Mouse (Mus musculus): ENCODE results near the gene Cntd1.

The Cntd1 gene

DNA sequence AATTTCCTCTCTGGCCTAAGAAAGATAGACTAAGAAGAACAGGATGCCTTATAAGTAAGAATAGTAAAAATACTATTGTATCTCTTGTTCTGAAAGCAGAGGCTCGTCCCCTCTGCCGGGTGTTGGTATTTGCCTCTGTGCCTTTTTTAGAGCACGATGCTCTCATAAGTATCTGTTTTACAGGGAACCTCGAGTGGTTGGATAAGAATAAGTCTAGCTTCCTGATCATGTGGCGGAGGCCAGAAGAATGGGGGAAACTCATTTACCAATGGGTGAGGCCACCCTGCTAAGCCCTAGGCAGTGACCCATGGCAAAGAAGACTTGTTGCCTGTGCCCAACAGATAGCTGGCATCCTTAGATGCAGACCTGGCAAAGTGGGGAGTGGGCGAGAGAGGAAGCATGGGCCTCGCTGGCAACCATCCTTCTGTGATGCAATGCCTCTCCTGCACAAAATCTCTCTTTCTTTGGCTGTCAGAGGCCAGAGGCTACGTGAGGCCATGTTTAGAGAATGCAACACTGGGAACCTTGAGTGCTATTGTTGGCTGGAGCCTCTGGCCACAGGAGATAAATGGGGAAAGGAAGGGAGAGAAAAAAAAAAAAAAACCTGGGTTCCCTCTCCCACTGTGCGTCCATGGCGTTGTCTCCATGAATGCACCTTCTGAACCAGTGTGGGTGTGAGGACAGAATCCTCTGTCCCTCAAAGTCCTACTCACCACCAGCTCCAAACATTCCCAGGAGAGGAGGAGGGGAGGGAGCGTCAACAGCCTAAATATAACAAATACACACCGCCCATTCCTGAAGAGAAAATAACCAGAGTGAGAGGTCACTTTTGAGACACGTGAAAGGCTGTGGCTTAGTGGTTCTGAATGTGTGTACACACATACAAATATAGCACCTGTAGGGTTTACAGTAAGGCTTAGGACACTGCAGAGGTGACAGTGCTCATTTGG lies 22.7 kb upstream of the Cntd1 start:
- DNase-seq = no peak

DNA sequence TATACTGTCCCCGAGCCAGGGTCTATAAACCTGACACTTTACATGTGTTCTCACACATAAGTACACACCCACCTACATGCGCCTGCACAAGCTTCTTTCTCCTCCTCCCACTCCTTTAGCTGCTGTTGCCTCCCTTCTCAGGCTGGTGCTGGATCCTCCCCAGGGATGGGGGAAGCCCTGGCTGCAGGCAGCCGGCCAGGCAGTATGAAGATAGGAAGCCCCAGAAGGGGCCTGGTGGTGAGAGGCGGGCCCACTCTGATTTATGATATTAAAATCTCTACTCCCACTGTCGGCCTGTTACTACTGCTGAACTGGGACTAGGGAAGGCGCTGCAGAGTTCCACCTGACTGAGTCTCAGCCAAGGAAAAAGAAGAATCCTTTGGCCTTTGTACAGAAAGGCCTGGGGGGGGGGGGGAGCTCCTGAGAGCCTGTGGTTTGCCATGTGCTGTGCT lies 19.5 kb upstream of the Cntd1 start:
- no peak for DNase-seq

- DNase-seq = peak; percentile 55 to 64
Measured at GRCm38 (mm10) chr11:101259948-101260825, 18.6 kb upstream of the Cntd1 start, which contains the start of gene Wnk4. Gene Wnk4, plus strand, starts transcription at chr11:101260567.

GRCm38 (mm10) chr11:101260826-101261380 lies 17.9 kb upstream of the Cntd1 start:
- no peak for DNase-seq

- no peak for DNase-seq
Measured at GRCm38 (mm10) chr11:101262272-101262967, 16.4 kb upstream of the Cntd1 start.

GRCm38 (mm10) chr11:101263138-101263988 lies 15.4 kb upstream of the Cntd1 start:
- DNase-seq = no peak

DNA sequence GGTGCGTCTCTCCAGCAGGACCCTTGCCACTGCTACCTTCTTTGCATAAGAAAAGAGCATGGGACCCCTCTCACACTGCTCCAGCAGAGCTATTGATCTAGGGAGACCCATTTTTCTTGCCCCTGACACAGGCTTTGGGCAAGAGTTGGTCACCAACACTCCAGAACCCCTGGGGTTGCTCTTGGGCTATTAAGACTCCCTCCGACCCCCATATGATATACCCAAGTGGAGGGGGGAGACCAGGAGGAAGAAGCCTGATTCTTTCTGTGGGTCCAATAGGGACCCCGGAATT lies 14.9 kb upstream of the Cntd1 start:
- DNase-seq = no peak

- DNase-seq = no peak
Measured at GRCm38 (mm10) chr11:101264954-101265471, 13.8 kb upstream of the Cntd1 start.

DNA sequence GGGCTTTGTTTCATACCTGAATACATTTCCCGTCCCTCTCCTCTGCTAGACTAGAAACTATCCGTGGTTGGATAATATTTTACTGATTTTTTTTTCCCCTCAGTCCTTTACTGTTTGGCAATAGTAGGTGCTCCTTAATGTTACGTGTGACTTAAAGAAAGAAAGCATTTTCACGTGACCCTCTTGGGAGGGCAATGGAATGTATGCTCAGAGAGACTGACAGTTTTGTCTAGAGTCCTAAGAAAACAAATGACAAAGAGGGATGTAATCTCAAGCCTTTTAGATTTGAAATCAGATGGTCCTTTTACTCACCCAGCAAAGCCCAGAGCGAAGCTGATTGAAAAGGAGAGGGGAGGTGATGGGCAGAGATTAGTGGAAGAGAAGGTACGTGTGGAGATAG lies 12.9 kb upstream of the Cntd1 start:
- DNase-seq = no peak

DNA sequence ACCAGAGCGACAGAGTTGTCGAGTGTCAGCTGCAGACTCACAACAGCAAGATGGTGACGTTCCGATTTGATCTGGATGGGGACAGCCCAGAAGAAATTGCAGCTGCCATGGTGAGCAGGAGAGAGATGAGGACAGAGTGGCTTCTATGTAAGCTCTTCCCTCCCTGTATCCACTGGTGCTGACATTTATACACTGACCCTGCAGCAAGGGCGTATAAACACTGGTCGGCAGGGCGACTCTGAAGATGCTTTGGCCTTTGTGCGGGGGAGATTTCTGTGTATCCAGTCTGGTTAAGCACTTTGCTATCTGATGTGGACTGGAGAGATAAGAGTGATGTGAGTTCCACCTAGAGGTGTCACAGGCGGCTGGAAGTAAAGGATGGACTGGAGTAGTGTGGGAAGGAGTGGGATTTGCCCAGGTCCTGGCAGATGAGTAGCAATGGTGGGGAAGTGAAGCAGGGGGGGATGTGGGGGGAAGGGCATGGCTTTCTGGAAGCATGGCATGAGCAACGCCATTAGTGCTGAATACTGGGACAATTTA lies 9.2 kb upstream of the Cntd1 start:
- DNase-seq = peak; percentile 39 to 64

- DNase-seq = no peak
Measured at GRCm38 (mm10) chr11:101272446-101272845, 6.4 kb upstream of the Cntd1 start.

DNA sequence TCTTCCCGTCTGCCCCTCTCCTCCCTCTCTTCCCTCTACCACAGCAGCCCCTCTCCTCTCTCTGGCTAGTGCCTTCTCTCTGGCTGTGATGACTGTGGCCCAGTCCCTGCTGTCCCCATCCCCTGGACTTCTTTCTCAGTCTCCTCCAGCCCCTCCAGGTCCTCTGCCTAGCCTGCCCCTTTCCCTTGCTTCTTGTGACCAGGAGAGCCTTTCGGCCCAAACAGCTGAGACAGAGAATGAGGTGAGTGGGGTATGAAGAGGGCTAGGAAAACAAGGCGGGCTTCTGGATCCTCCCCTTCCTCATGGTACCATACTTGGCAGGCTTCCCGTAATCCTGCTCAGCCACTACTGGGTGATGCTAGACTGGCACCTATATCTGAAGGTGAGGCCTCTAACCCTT lies 3.5 kb upstream of the Cntd1 start:
- no peak for DNase-seq

DNA sequence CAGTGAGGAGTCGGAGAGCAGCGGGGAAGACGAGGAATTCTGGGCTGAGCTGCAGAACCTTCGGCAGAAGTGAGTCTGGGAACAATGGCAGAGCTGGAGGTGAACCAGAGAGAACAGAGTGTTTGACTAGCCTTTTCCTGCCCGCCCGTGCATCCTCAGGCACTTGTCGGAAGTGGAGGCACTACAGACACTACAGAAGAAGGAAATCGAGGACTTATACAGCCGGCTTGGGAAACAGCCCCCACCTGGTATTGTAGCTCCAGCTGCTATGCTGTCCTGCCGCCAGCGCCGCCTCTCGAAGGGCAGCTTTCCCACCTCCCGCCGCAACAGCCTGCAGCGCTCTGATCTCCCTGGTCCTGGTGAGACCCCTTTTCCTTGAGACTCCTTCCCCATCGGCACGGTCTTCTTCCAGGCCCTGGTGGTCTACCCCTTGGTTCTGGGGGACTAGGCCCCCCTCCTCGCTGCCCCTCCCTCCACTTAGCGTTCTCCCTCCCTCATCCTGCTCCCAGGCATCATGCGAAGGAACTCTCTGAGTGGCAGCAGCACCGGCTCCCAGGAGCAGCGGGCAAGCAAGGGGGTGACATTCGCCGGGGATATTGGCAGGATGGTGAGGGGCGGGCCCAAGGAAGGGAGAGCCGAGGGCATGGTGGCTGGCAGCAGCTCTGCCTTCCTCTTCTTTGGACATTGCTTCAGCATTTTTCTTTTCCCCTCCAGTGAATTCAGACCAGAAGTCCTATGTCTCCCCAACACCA lies 2.3 kb upstream of the Cntd1 start:
- no peak for DNase-seq

- no peak for DNase-seq
Measured at GRCm38 (mm10) chr11:101277381-101278222, 1.2 kb upstream of the Cntd1 start.

- peak in 1 of 2 experiments; percentile 36 for DNase-seq
Measured at GRCm38 (mm10) chr11:101279193-101279569, 369 bp downstream of the Cntd1 start.

- DNase-seq = no peak
Measured at GRCm38 (mm10) chr11:101280837-101281236, 2.0 kb downstream of the Cntd1 start.

DNA sequence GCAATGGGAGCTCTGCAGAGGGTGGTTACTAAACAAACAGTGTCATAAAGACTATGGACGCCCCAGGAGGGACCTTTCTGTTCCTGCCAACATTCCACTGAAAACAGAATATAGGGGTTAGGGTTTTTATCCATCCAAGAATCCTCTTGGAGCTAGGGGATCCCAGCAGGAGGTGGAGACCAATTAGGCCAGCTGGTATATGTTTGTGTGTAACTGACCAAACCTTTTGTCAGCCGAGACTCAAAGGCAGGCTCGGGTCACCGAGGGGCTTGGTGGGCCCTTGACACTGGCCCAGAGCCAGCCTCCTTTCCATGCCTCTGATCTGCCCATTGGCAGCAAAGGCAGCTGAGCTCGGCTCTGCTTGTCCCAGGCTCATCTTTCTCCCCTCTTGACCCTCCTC lies 4.1 kb downstream of the Cntd1 start:
- DNase-seq = no peak

GRCm38 (mm10) chr11:101283805-101284204 lies 5.0 kb downstream of the Cntd1 start:
- DNase-seq = no peak

DNA sequence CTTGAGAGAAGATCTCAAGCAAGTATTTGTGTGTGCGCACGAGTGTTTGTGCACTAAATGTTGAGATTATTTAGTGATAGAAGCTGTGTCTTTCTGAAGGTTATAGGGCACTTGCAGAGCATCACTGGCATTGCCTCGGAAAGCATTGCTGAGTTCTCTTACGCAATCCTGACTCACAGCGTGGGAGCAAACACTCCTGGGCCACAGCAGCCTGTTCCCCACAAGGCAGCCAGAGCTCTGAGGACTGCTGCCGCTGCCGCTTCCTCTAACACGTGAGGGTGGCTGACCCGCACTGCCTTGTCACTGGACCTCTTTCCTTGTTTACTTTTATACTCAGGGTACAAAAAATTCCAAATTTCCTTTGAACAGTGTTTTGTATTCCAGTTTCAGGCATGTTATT lies 8.5 kb downstream of the Cntd1 start:
- no peak for DNase-seq

DNA sequence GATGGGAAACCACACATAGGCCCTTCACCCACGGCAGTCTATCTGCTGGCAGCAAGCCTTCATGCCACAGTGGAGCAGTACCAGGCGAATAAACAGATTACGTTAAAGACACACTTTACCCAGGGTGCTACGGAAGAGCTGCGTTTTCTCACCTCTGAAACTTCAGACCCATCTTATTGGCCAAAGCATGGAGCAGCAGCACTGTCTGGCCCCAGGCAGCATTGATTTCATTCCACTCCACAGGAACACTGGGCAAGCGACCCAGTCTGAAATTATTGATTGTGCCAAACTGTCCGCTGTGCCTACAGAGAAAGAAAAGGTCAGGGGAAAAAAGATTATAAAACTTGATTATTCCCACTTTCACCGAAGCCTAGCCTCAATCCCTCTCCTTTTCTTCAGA lies 12.4 kb downstream of the Cntd1 start:
- DNase-seq = no peak
